Mouse (Mus musculus) layer of hippocampus, adult 18-20 months (tissue): ENCODE results near the gene Lama2. TPM values are rescaled to one million over a fixed set of nuclear protein-coding genes. Genes with fewer than 3 reads are reported as not detected.
A peak's percentile ranks its signal among the peaks of the same experiment; 100 is the strongest.

Experiments used
- DNase-seq, 2 experiments: peaks; one replicate each; pipeline ENCODE4 v3.0.0; 2022; ENCODE audit warnings: low spot score in 2 of 2
- total RNA-seq, 2 experiments: library from RNA; stranded (reverse); gene quantifications; 2 replicates each; pipeline ENCODE4 v1.2.3; 2021

Gene Lama2
- total RNA-seq, 2 experiments from 2014 or later = 8.0 to 9.5 TPM

- no peak for DNase-seq
Observed at GRCm38 (mm10) chr10:27193986-27194908, 425.3 kb downstream of the Lama2 start.

DNA sequence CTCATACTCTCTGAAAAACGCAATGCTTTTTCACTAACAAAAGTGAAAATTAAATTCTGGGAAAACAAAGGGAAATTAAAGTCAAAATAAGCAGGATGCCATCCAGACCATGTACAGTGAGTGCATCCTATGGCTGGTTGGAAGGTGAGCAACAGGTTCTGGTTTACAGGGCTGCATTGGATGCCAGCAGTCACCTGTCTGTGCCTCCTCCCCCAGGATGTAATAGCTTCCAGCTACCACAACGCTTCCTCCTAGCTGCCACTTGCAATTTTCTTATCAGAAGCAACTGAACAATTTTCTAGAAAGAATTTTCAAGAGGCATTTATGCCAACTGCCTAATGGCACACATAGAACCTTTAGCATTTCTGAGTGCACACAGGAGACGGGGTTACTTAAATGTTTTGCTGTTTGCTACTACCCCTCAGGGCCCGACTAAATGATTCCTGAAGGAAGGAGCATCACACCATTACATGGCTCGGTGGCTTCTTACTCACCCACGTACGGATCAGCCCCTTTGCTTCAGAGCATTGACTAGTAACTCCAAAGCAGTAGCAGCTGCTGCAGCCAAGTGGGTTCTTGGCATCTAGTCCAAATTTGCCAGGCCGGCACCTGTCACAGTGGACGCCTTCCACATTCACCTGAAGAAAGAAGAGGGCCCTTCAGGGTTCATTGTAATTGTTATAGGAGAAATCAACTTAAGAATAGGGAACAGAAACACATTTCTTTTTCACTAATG, 430.8 kb downstream of the Lama2 start:
- DNase-seq = no peak

GRCm38 (mm10) chr10:27184185-27184584, 435.4 kb downstream of the Lama2 start:
- DNase-seq = no peak

DNA sequence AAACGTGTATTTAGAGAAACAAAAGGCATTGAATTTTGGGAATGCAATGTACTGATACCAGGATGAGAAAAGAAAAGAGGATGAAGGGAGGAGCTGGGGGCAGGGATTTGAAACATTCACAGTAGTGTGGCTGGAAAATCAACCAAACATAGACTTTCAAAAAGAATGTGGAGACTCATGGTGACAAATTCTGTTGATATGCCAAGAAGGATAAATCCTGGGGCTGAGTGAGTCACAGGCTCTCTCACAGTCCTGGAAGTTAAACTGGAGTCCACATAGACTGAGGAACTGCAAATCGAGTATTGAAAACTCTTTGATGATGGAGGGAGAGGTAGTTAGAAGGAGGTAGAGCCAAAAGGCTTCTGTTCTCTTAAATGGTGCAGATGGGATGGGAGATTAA, 445.3 kb downstream of the Lama2 start:
- DNase-seq = no peak

DNA sequence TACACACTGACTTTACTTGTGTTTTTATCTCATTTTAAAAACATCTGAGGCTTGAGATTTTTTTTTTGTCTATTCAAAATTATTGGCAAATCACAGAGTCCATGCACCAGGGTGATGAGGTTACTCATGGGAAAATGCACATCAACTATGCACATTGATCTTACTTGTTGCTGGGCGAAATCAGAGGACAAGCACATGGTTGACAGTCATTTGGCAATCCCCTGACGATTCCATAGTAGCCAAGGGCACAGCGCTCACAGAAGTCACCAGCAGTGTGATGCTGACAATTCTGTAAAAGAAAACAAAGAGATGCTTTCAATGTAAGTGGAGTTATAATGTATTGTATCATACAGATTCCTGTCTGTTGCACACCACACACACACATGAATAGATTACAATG, 454.8 kb downstream of the Lama2 start:
- DNase-seq = no peak

GRCm38 (mm10) chr10:27162364-27162763, 457.2 kb downstream of the Lama2 start:
- no peak for DNase-seq

DNA sequence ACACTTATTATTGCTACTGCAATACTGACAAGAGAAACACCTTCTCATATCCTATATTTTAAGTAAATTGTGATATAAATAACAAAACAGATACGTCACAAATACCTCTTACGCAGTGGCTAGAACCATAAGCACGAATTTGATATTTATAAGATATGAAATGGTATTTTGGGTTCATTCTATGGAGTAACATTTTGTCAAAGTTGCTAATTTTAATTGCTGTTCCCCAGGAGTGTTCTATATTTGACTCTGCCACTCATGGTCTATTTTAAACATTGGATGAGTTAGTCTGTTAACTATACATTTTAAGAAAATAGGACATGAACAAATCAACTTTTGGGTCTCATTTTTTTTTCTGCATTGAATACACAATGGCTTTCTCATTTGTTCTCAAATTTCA, 469.3 kb downstream of the Lama2 start:
- no peak for DNase-seq

- no peak for DNase-seq
Observed at GRCm38 (mm10) chr10:27140422-27140821, 479.1 kb downstream of the Lama2 start.

GRCm38 (mm10) chr10:27135768-27136167, 483.8 kb downstream of the Lama2 start:
- no peak for DNase-seq

GRCm38 (mm10) chr10:27133135-27133534, 486.4 kb downstream of the Lama2 start:
- peak; percentile 47 to 89 for DNase-seq

- no peak for DNase-seq
Observed at GRCm38 (mm10) chr10:27127454-27127853, 492.1 kb downstream of the Lama2 start.

GRCm38 (mm10) chr10:27123763-27124162, 495.8 kb downstream of the Lama2 start:
- no peak for DNase-seq

- no peak for DNase-seq
Observed at GRCm38 (mm10) chr10:27117815-27118214, 501.7 kb downstream of the Lama2 start.

- no peak for DNase-seq
Observed at GRCm38 (mm10) chr10:27116938-27117647, 502.5 kb downstream of the Lama2 start.

DNA sequence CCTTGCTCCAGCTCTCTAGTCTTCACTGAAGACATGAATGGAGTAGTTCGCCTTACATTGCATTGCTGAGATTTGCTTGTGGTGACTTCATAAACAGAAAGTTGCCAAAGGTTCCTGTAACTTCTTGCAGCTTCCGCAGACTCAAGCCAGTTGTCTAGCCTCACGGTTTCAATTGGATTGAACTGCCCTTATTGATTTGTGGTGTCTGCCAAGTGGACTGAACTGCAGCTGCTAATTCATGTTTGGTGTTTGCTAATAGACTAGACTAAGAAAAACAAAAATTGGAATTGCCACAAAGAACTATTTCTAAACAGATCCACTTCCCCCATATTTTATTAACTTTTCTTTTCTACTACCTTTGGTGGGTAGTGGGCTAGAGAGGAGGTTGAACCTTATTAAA, 505.4 kb downstream of the Lama2 start:
- DNase-seq = no peak

- DNase-seq = peak; percentile 39 to 73
Observed at GRCm38 (mm10) chr10:27103811-27104210, 515.7 kb downstream of the Lama2 start.

DNA sequence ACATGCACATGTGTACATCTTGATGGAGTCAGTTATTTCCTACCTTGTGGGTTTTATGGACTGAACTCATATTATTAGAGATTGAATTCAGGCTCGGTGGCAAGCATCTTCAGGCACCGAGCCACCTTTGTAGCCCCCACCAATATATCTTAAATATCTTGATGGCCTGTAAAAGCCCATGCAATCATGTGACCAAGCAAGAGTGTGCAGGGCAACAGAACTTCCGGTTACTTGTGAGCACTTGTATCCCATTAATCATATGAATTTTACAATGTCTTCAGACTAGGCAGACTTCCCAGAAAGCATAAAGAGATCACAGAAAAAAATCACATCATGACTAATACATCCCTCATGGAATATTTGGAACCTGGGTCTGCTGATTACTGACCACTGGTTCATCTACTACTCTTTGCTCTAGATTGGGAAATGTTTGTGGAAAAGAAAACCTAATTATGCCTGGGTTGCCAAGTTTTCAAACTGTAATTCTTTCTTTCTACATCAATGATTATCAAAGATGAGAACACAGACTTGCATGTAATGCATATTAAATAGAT, 517.7 kb downstream of the Lama2 start:
- no peak for DNase-seq

DNA sequence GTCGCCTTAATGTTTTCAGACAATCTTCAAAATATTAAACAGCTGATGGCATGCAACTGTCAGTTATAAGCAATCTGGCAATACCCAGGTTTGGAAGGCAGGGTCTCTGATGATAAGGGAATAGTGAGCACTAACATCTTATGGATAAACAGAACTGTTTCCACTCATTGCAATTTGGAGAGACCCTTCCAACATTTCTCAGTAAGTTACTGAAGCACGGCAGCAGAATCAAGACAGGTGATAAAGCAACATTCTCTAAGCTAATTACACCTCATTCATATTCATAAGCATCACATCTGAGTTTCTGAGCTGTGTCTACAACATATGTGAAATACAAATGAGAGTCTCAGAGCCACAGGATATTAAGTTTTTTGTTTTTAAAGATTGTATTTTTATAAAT, 542.4 kb downstream of the Lama2 start:
- no peak for DNase-seq

- DNase-seq = peak in 1 of 2 experiments; percentile 3
Observed at GRCm38 (mm10) chr10:27068794-27069435, 550.6 kb downstream of the Lama2 start.

- DNase-seq = no peak
Observed at GRCm38 (mm10) chr10:27063671-27064070, 555.9 kb downstream of the Lama2 start.

DNA sequence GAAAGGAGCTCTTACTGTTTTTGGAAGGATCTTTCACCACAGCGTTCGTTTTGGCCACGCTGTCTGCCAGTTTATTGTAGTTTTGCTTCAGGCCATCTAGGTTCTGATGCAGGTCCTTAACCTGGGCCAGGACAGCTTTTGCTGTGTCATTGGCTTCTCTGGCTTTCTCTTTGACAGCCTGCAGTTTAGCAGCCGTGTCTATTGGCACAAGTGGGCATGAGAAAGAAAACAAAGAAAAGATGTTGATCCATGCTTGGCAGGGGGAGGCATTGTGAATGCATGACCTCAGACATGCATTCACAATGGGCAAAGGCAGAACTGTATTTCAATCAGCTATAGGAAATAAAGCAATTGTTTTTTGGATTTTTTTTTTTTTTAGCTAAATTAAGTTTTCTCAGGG, 565.1 kb downstream of the Lama2 start:
- no peak for DNase-seq
